9 mouse cellular contexts compared by ENCODE assay signal in genomic region chr4:109981083-109981870, GRCm38 (mm10). TPM values are rescaled to one million over a fixed set of nuclear protein-coding genes. Genes with fewer than 3 reads are reported as not detected.
DNase-seq lines count a peak whose midpoint lies in the region; ATAC-seq and TF ChIP-seq lines count a peak whose summit lies in the region.
"Had no signal": no experiment of that assay in that cellular context is flagged by ENCODE, and none has a peak within 500 bp of the region (broad histone marks: within the 10 kb centered on the region; RNA-seq: fewer than 3 reads in every experiment).

No protein-coding gene starts in this region.

- H3K4me2 ChIP-seq in heart, postnatal 0 days (ENCODE audit: low read depth, low read length) = peak overlapping the region; percentile 70
- H3K4me2 ChIP-seq in forebrain, embryonic 16.5 days (ENCODE audit: low read length) = peak overlapping the region; percentile 63
- H3K4me2 ChIP-seq in midbrain, embryonic 12.5 days (replicated peaks) = peak overlapping the region; percentile 49

- H3K9ac ChIP-seq in heart, postnatal 0 days (replicated peaks; ENCODE audit: low read depth, low read length) = no peak overlapping the region
- peak overlapping the region; percentile 59 for H3K9ac ChIP-seq in forebrain, embryonic 16.5 days (replicated peaks; ENCODE audit: low read depth, low read length)
- peak overlapping the region; percentile 64 for H3K9ac ChIP-seq in midbrain, embryonic 12.5 days (replicated peaks)

- no peak for TF ChIP-seq EP300 in heart, postnatal 0 days (IDR thresholded peaks at IDR 0.05; ENCODE audit: low read depth)

- no peak for ATAC-seq in heart, postnatal 0 days (ENCODE audit: insufficient read depth, low read depth)
- no peak for ATAC-seq in forebrain, embryonic 16.5 days
- ATAC-seq in midbrain, embryonic 12.5 days (ENCODE audit: low FRiP score, low read depth) = no peak

- H3K36me3 ChIP-seq in heart, postnatal 0 days (replicated peaks; ENCODE audit: control insufficient read depth, insufficient read depth, low read length) = no peaks in the 10 kb centered on the region
- no peaks in the 10 kb centered on the region for H3K36me3 ChIP-seq in forebrain, embryonic 16.5 days (ENCODE audit: control insufficient read depth, insufficient read depth)
- no peaks in the 10 kb centered on the region for H3K36me3 ChIP-seq in midbrain, embryonic 12.5 days

- 6% methylated on average over 36 of the region's 37 CpGs for WGBS in heart, postnatal 0 days
- 2% methylated on average over 37 of the region's 37 CpGs for WGBS in forebrain, embryonic 16.5 days
- WGBS in midbrain, embryonic 12.5 days = 2% methylated on average over 37 of the region's 37 CpGs

- no peaks in the 10 kb centered on the region for H3K9me3 ChIP-seq in heart, postnatal 0 days (replicated peaks; ENCODE audit: control insufficient read depth, low read length)
- H3K9me3 ChIP-seq in forebrain, embryonic 16.5 days (ENCODE audit: control insufficient read depth, low read length) = no peaks in the 10 kb centered on the region
- H3K9me3 ChIP-seq in midbrain, embryonic 12.5 days = no peaks in the 10 kb centered on the region

- DNase-seq in heart, postnatal 0 days (ENCODE audit: low spot score) = no peak
- DNase-seq in heart, adult 18-20 months = no peak
- DNase-seq in thymus, postnatal 0 days (ENCODE audit: low spot score) = no peak
- no peak for DNase-seq in cerebellum, adult 8-10 months
- no peak for DNase-seq in thymus, postnatal 14 days

- TF ChIP-seq POLR2A in bone marrow macrophage, adult 2 months (IDR thresholded peaks at IDR 0.05; ENCODE audit: borderline replicate concordance, low read depth, low read length) = no peak

- no peak for TF ChIP-seq CTCF in heart, postnatal 0 days (IDR thresholded peaks at IDR 0.05; ENCODE audit: low read depth)
- TF ChIP-seq CTCF in bone marrow macrophage, adult 2 months (IDR thresholded peaks at IDR 0.05; ENCODE audit: low read depth, low read length) = no peak

- peaks cover 98% of the 10 kb centered on the region for H3K27me3 ChIP-seq in heart, postnatal 0 days (ENCODE audit: control insufficient read depth, insufficient read depth, low read length)
- peaks cover 43% of the 10 kb centered on the region for H3K27me3 ChIP-seq in forebrain, embryonic 16.5 days (replicated peaks; ENCODE audit: control insufficient read depth, insufficient read depth, low read length)
- peaks cover 99% of the 10 kb centered on the region for H3K27me3 ChIP-seq in midbrain, embryonic 12.5 days

- no peak overlapping the region for H3K27ac ChIP-seq in heart, postnatal 0 days (ENCODE audit: low read depth)
- H3K27ac ChIP-seq in bone marrow macrophage, adult 2 months (ENCODE audit: insufficient read depth, low read depth, low read length) = no peak overlapping the region
- H3K27ac ChIP-seq in forebrain, embryonic 16.5 days (ENCODE audit: low read length) = peak overlapping the region; percentile 5
- H3K27ac ChIP-seq in midbrain, embryonic 12.5 days (replicated peaks) = peak overlapping the region; percentile 78
- H3K27ac ChIP-seq: macrophage had no signal

- H3K4me1 ChIP-seq in heart, postnatal 0 days (ENCODE audit: control insufficient read depth, insufficient read depth) = peaks cover 19% of the 10 kb centered on the region; the same call in 1 of the 2 replicates
- no peaks in the 10 kb centered on the region for H3K4me1 ChIP-seq in bone marrow macrophage, adult 2 months (ENCODE audit: control insufficient read depth, insufficient read depth, low read length)
- H3K4me1 ChIP-seq in forebrain, embryonic 16.5 days (replicated peaks; ENCODE audit: control insufficient read depth, insufficient read depth, low read length) = peaks cover 56% of the 10 kb centered on the region
- H3K4me1 ChIP-seq in midbrain, embryonic 12.5 days = peaks cover 53% of the 10 kb centered on the region

- H3K4me3 ChIP-seq in heart, postnatal 0 days (ENCODE audit: low read depth, low read length) = peak overlapping the region; percentile 48
- peak overlapping the region; percentile 51; the same call in 1 of the 2 replicates for H3K4me3 ChIP-seq in bone marrow macrophage, adult 2 months (ENCODE audit: insufficient read depth, low read length)
- H3K4me3 ChIP-seq in forebrain, embryonic 16.5 days (replicated peaks; ENCODE audit: low read length) = peak overlapping the region; percentile 53
- H3K4me3 ChIP-seq in midbrain, embryonic 12.5 days = peak overlapping the region; percentile 52

RNA-seq across cellular contexts. Expression of gene Dmrta2, which starts 3.4 kb away (rescaled TPM):
- total RNA-seq in heart, postnatal 0 days (2014; rRNA removed; ENCODE audit: low replicate concordance) = 0.81 TPM in 1 of 2 replicates, not detected in the other
- polyA plus RNA-seq in heart, postnatal 0 days (2015; fragmentation: Nextera tagmentation; extraction: Ambion mirVana) = 0.04 TPM in 1 of 2 replicates, not detected in the other
- total RNA-seq in heart, adult 18-20 months (2021) = under 1 TPM in 1 of 2 experiments, not detected in 1; 0.15 TPM
- 0.19 TPM in 1 of 2 replicates, not detected in the other for polyA plus RNA-seq in bone marrow macrophage, adult 2 months (2012; ENCODE audit: insufficient read depth, insufficient read length, missing spikeins)
- polyA plus RNA-seq in forebrain, embryonic 16.5 days (2015; fragmentation: Nextera tagmentation; extraction: Ambion mirVana) = 2.3 and 2.4 TPM in 2 replicates
- 3.2 TPM in 2 replicates for polyA plus RNA-seq in midbrain, embryonic 12.5 days (2016; fragmentation: Nextera tagmentation; extraction: Ambion mirVana)
- polyA plus RNA-seq in thymus, postnatal 0 days (2015; fragmentation: Nextera tagmentation; extraction: Ambion mirVana) = 0.06 TPM in 1 of 2 replicates, not detected in the other

Comparison
In these comparisons a context has a peak if more than half of its experiments do, and no peak if none do; other contexts are left out.
1. H3K27ac ChIP-seq: peak in forebrain, embryonic 16.5 days (single experiment) and midbrain, embryonic 12.5 days (single experiment); none in heart, postnatal 0 days (single experiment) and bone marrow macrophage, adult 2 months (single experiment).
2. Peak in every context shown above with its lines, with median percentiles within 50 percentile points of each other: H3K4me2 ChIP-seq and H3K4me3 ChIP-seq.